Mouse (Mus musculus): ENCODE results near the gene Mri1. TPM values are rescaled to one million over a fixed set of nuclear protein-coding genes. Genes with fewer than 3 reads are reported as not detected.

Mri1 gene
- total RNA-seq, 4 experiments from 2014 or later = 17.8 to 25.8 (median 20.0) TPM

DNA sequence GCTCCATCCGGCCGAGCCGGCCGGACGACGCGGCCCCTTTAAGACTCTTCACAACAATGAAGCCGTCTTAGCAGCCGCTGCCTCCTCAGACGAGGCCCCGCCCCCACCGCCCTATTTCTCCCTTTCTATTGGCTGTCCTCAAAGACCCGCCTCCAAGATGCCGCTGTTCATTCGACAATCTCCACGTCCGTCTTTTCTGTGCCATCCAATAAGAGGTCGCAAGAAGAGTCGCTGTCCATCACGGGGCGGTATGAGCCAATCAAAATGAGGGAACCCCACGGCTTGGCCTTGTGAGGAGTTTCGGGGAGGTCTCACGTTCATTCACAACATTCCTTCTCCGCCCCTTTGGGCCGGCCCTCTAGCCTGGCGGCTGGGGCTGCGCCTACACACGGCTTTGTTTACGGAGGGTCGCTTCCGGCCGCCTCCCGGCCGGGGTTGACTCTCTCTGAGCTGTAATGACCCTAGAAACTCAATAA is 20.1 kb downstream of the Mri1 start, which contains the start of gene Zswim4:
Gene Zswim4 (minus strand): TSS at position 58 of the 476 bp plus-strand sequence.
- peak; percentile 99 to 100 for DNase-seq (ENCODE audit: low spot score in 2 of 2)

DNA sequence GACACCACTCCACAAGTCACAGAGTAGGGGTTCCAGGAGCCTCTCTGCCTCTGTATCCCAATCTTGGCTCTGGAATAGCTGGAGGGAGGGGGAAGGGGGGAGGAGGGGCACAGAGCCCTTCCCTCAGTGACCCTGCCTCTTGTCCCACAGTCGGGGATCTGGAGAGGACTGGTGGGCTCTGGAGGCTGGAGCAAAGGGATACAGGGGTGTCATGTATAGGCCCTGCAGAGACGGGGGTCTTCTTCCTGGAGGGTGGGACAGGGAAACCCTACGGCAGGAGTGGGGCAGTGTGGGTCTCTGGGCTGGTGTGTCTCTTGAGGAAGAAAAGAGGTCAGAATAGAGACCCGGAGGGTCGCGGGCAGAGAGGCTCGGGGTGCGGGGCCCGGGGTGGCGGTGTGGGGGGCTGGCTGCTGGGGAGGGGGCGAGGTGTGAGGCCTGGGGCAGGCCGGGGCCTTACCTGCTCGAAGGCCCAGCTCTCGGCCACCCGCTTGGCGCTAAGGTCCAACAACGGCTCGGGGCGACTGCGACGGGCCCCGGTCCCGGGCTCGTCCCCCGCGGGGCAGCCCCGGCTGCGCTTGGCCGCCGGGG is 20.6 kb downstream of the Mri1 start:
- DNase-seq (ENCODE audit: low spot score in 2 of 2) = no peak

DNA sequence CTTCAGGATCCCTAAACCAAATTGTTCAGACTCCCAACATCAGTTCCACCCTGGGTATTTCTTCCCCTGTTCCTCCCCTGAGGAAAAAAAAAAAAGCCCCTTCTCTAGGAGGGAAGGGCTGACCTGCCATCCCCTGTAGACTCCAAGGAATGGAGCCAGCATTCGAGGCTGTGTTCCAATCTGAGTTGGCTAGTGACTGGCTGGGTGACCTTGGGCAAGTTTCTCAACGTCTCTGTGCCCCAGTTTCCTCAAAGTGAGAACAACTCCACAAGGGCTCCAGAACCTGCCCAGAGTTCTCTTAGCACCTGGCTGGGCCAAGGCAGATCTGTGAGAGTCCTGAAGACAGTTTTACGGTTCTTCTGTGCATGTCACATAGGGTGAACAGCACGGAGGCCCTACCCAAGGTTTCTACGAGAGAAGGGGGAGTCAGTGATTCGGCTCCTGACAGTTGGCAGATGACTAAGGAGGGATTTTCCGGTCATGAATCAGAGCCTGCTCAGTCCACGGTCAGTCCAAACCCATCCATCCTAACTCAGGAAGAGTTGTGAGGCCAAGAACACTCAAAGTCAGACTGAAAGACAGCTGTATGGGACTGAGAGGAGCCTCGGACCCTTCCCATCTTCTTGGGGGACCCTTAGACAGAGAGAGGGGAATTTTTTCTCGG is 21.2 kb downstream of the Mri1 start:
- DNase-seq (ENCODE audit: low spot score in 2 of 2) = no peak

DNA sequence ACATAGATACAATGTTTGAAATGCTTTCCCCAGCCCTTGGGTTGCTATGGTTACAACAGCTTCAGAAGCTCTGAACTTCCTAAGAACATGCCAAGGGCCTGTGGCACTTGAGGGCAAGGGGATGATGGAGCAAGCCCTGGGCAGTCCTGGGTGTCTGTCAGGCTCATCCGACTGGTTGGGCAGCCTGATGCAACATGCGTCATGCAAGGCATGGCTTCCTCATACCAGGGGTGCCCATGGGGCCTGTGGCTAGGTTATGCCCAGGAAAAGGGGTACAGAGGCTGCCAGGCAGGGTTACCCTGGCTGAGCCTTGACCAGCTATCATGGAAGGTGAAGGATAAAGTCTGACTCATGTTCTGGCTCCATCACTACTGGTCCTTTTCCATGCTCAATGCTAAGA is 24.1 kb downstream of the Mri1 start:
- DNase-seq (ENCODE audit: low spot score in 2 of 2) = no peak

DNA sequence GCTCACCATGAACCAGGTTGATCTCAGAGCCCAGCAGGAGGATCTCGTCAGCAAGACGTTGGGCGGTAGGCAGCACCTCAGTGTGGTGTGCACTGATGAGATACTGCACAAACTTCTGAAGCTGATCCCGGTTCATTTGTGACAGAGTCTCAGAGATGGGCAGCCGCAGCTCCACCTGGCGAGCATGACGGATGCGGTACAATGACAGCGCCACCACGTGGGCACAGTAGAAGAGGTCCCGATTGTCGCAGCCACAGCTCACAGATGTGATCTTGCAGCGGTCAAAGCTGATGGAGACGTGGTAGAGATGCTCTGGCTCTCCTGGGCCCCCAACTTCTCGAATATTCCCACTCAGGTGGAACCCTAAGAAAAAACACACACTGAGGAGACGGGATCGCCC is 26.4 kb downstream of the Mri1 start:
- DNase-seq (ENCODE audit: low spot score in 2 of 2) = no peak

DNA sequence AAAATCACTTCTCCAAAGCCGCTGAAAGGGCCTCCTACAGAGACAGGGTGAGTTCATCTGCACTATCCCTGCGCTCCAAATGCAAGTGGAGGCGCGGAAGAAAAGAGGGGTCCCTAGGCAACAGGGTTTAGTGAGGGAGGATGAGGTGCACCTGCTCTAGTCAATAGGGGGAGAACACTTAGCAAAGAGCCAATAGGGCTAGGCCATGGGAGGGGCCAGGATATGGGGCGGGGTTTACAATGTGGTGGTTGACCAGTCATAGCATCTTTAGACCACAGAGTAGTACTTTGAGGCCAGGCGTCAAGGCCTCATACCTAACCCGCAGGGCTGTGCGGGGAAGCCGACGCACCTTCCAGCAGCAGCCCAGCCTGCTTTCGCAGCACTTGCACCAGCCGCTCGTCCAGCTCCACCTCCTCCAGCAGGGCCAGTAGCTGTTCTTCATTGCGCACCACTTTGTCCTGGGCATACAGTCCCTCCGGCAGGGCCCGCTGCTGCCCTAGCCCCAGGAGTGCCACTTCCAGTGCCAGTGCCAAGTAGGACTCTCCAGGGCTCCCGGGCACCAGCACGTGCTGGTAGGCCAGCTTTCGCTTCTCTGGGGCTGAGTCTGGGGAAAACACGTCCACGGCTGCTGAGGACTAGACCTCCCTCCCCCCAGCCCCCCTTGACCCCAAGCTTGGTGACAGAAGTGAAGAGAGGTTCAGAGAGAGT is 33.6 kb downstream of the Mri1 start:
- no peak for DNase-seq (ENCODE audit: low spot score in 2 of 2)

DNA sequence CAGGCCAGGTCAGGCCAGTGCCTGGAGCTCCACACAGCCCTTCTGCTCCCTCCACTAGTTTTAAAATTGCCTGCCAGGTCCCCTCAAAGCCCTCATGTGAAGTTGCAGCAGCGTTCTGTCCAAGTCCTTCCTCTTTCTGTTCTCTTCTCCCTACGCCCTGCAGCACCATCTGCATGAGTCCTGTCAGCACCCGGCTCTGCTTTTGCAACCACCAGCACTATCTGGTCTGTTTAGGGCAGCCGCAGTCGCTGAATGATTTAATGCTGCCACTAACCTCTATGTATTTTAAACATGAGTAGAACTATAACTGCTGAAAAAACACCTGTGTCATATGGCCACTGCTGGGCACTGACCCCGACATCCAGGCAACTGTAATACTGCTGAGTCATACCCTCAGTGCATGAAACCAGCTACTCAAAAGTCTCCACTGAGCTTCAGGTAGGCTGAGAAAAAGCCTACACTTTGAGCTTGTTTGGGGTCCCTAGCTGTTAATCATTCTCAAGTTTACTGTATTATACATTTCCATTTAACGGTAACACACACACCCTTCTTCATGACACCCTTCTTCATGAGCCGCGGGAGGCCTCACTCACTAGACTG is 34.5 kb downstream of the Mri1 start:
- peak in 1 of 2 experiments; percentile 54 for DNase-seq (ENCODE audit: low spot score in 2 of 2)

DNA sequence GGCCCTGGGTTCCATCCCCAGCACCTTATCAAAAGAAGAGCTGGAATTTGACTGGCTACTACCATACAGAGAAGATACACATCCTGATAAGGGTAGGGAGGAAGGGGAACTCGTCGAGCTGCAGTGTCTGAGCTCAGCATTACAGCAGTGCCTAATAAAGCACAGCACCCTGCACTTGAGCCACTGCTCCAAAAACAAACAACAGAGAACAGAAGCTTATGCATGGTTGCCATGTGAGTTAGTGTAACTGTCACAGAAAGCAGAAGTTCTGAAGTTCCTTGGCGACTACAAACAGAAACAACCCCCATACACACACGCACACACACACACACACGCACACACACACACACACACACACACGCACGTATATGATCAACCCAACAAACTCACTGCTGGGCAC is 37.0 kb downstream of the Mri1 start:
- DNase-seq (ENCODE audit: low spot score in 2 of 2) = no peak

DNA sequence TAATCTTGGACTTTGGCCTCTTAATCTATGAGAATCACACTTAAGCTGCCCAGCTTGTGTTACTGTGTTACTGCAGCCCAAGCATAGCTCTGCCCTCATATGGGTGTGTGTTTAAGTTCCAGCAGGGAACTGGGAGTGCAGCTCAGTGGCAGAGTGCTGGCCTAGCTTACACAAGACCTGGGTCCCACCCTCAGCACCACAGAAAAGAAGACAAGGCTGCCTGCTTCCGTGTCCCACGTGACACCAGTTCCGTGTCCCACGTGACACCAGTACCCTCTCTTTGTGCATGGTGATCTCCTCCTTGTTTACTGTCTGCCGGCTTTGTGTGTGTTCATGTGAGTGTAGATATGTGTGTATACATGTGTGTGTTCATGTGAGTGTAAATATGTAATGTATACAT is 39.0 kb downstream of the Mri1 start:
- no peak for DNase-seq (ENCODE audit: low spot score in 2 of 2)

DNA sequence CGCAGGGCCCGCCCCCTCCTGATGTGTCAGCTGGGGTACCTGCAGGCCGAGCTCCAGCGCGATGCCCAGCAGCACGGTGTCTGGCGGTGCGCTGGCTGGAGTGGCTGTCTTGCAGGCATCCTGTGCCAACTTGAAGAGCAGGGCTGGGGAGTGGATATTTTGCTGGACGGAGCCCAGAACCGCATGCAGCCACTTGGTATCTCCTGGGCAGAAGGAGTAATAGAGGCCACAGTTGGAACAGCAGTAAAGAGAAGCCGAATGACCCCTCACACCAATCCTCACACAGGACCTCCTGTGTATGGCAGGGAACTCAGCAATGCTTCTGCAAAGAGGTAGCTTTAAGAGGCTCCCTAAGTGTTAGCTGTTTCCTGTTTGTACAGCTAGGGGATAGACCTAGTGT is 39.9 kb downstream of the Mri1 start:
- DNase-seq (ENCODE audit: low spot score in 2 of 2) = no peak

DNA sequence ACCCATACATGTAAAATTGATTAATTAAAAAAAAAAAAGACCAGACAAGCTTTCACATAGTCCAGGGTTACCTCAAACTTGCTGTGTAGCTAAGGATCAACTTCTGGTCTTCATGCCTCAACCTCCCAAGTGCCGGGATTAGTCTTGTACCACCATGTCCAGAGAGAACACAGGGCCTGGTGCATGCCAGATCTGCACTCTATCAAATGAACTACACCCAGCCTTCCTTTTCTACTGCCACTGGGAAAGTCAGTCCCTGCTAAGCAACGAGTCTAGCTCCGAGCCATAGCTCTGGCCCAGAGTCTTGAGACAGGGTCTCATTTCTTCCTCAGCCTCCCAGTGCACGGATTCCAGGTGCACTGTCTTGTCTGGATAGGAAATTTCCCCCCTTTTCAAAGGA is 43.8 kb downstream of the Mri1 start:
- no peak for DNase-seq (ENCODE audit: low spot score in 2 of 2)

DNA sequence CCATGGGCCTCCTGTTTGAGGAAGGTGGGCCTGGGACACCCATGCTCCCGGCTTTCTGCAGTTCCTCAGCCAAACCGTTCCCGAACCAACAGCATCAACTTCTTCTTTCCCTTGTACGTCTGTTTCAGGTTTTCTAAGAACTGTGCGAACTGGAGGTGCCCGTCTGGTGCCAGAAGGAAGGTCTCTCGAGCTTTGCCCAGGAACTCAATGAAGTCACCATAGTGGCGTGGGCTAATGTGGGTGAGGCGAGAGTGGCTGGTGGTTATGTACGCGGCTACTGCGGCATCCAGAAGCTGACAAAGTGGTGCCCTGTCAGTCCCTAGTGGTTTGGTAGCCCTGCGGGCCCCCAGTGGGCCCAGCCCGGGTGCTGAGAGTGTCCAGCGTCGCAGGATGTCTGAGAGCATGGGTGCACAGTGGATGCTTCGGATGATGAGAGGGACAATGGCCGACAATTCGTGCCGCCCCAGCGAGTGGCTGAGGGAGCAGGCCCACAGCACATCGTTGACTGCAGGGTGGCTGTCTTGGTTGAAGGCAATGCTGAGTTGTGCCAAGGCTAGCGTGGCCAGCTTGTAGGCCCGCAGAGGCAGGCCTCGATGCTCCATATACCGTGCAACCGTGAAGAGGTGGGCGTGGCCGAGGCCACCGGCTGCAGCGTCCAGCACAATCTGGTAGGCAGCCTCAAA is 45.1 kb downstream of the Mri1 start:
- no peak for DNase-seq (ENCODE audit: low spot score in 2 of 2)

DNA sequence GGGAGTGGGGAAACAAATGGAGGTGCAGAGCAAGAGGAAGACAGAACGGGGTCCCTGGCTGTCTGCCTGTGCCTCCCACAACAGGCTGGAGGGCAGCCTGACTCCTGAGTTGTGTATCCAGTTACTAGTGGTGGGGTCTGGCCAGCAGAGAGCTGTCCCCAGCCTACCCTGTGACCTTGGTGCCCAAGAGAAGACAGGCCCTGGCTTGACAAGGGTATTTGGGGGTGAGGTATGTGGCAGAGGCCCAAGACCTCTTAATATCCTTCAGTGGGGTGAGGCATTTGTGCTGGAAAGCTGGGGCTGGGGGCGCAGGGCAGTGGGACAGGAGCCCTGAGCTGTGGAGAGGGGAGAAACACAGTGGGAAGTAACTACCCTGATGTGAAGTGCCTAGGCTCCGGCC is 45.9 kb downstream of the Mri1 start:
- DNase-seq (ENCODE audit: low spot score in 2 of 2) = no peak

DNA sequence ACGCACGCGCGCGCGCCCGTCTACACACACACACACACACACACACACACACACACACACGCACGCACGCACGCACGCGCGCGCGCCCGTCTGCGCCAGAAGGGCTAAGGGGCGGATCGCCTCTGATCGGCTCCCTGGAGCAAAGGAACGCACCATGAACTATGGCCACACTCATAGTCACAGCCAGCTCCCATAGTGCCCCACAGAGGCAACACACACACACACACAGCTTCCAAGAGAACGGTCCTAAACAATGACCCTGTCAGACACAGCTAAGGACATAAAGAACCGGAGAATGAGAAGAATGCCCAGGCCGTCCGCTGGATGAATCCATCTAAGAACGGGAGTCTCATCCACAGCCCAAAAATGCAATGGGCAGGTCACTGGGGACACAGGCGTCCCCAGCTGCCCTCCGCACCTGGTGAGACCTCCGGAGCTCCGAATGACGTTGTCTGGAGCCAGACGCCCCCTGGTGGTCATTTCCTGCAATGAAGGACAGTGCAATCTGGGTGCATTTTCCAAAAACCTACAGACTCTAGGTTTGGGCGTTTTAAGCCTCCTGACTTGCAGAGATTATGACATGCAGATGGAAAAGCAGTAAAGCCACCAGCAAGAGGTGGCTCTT is 46.8 kb downstream of the Mri1 start:
- DNase-seq (ENCODE audit: low spot score in 2 of 2) = peak in 1 of 2 experiments; percentile 83

DNA sequence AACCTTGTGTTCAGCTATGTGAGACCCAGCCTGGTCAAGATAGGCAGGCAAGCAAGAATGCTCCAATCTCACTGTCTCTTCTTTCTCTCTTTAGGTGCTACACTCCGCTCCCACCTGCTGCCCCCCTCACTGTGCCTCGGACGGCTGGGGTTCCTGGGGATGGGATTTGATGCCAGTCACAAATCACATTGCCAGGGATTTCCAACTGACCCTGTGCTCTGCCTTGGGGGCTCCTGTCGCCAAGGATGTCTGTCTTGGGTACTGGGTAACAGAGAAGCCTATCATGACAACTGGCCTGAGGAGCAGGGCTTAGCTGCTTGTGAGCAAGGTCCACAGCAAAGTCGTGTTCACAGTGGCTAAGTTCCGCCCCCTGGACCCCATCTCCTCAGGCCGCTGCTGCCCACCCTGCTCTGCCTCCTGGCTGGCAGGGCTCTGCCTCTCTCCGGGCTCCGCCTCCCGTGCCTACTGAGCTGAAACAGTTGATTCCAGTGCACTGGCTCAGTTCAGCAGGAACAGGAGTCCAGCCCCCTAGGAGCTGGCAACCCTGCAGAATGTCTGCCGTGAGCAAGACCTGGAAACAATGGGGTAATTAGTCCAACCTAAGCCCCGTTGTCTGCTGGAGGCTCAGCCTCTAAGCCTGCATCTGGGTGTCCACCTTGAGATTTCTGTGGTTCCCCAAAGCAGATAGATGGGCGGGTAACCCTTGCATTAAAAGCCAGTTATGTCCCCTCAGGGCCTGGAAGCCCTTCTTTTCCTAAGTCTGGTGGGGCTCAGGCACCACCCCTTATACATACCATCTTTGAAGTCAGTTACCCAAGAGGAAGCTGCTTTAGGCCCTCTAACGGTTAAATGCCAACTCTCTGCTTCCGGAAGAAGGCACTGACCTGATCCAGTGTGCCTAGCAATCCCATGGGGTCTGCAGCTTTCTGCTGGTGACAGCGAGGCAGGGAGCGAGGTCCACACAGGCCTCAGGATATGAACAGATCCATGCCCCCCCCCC is 48.4 kb downstream of the Mri1 start:
- DNase-seq (ENCODE audit: low spot score in 2 of 2) = no peak

DNA sequence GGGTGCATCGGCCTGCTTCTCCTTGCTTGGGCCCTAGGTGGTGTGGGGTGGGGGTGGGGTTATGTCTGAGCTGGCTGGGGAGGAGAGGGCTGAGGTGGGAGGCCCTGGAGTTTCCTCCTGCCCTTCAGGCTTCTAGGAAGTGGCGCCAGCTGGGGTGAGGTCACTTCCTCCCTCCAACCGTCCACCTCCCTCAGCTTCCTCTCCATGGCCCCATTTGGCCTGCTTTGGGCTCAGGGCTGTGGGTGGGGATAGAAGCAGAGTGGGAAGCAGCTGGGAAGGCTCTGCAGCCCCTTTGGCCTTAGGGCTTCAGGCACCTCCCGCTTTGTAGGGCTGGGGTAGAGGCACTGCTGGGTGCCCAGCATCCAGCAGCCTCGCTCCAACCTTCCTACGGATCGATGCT is 49.3 kb downstream of the Mri1 start:
- DNase-seq (ENCODE audit: low spot score in 2 of 2) = no peak

DNA sequence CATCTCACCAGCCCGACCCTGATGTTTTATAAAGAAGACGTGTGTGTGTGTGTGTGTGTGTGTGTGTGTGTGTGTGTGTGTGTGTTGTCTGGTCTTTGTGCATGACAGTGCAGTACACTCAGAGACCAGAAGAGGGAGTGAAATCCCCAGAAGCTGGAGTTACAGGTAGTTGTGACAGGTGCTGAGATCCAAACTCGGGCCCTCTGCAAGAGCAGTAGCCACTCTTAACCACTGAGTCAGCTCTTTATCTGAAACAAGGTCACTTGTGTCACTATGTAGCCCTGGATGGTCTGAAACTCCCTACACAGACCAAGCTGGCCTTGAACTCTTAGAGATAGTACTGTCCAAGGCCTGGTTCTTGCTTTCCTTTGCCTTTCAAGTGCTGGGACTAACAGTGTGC is 50.5 kb downstream of the Mri1 start:
- no peak for DNase-seq (ENCODE audit: low spot score in 2 of 2)

DNA sequence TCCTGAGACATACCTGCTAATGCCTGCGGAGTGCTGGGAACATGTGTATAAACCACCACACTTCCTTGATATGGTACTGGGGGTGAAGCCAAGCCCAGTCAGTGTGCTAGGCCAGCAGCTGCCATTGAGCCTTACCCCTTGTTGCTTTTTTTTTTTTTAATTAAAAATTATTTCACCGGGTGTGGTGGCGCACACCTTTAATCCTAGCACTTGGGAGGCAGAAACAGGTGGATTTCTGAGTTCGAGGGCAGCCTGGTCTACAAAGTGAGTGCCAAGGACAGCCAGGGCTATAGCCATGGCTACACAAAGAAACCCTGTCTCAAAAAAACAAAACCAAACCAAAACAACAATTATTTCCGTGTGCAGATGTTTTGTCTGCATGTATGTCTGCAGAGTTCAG is 52.1 kb downstream of the Mri1 start:
- no peak for DNase-seq (ENCODE audit: low spot score in 2 of 2)

DNA sequence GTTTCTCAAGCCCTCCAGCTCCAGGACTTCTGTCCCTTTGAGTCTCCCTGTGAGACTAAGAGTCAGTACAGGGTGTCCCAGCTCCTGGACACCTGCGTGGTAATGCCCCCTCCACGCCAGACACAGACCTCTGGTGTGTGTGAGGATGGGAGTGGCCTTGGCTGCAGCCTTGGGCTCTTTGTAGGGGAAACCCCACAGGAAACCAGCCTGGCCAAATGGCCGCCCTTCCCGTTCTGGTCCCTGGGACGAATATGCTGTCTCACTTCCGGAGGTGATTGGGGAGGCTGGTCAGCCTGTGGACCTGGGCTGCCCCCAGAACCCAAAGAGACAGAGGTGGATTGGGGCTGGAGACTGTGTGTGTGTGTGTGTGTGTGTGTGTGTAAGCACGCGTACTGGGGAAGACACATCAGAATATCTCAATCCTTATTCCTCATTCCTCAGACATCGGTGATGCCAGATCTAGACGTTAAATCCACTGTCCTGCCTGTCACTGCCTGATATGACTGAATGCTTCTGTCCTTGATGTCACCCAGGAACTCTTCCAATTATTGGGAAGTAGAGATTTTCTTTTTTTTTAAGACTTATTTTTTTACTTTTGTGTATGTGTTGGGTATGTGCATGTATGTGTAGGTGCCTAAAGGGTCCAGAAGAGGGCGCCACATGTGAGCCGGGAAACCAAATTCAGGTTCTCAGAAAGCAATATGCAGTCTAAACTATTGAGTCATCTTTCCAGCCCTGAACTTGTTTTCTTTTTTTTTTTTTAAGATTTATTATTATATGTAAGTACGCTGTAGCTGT is 53.0 kb downstream of the Mri1 start:
- no peak for DNase-seq (ENCODE audit: low spot score in 2 of 2)
